Mouse (Mus musculus): ENCODE data around the gene Sema3g. TPM values are rescaled to one million over a fixed set of nuclear protein-coding genes. Genes with fewer than 3 reads are reported as not detected.

Sema3g gene
- 0.39 and 0.69 TPM in 2 replicates for total RNA-seq (2023)

GRCm38 (mm10) chr14:31217666-31218065 is at the start of gene Sema3g:
Gene Sema3g (plus strand): TSS chr14:31217860.

DNA sequence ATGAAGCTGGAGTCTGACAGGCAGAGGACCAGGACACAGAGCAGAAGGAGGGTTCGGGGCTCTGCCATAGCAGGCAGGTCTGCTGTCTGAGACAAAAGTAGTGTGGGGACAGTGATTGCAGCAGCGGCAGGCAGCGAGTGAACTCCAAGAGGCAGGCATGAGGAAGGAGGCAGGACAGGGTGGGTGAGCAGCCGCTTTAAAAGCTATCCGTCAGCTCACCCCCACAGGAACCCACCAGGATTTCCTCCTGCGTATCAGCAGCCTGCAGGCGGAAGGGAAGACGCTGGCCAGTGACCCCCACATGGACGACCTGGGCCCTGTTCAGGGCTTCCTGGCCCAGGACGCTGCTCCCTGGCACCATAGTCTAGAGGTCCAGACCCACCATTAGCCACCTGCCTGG is 49.2 kb upstream of the Sema3g start, which contains the start of gene Stab1:
Stab1 (minus strand) TSS at position 217 of the 400 bp plus-strand sequence.

DNA sequence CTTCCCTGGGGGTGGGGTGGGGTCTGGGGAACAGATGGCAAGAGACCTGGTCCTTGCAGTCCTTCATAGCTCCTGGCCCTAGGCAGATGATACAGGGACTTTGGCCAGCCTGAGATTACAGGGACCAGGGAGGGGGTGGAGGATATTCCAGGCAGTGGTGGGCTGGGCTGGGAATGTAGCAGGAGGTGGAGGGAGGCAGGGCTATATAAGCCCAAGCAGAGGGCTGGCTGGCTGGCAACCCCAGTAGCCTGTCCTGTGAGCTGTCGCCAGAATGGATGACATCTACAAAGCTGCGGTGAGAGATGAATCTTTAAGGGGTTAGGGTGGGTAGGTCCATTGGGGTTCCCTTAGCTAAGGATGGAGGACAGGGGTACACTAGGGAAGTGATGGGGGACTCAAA is 9.6 kb upstream of the Sema3g start, which contains the start of gene Tnnc1:
Tnnc1 (plus strand) TSS at position 229 of the 400 bp plus-strand sequence.

GRCm38 (mm10) chr14:31216846-31217245 is 814 bp upstream of the Sema3g start, which contains the start of gene Nisch:
Gene Nisch (minus strand): TSS chr14:31216946.

DNA sequence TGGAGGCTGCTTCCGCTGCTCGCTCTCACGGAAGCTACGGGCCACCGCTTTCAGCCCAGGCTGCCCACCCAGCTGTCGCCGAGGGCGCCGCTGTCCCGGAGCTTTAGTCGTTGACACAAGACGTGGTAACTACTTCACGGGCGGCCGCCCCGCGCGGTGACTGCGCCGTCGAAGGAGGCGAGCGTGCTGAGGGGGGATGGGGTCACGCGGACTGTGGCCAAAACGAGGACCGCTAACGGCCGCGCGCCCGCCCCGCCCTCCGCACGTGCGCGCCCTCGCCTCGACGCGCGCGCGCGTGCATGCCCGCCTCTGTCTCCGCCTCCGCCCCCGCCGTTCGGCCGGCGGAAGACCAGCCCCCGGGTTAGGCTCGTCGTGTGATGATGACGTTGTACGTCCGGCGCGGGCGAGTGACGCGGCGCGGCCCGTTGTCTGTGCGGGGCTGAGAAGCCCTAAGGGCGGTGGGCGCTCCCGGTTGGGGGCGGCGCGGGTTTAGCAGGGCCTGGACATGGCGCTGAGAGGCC is 33.5 kb downstream of the Sema3g start, which contains the start of the genes Phf7 and Bap1:
Phf7 (minus strand) TSS at position 234 of the 521 bp plus-strand sequence.
Bap1 (plus strand) TSS at position 367 of the 521 bp plus-strand sequence.

Other genes starting within 250 kb of the Sema3g start
- gene Glt8d1, start 216.5 kb upstream of the Sema3g start, total RNA-seq (2023): 8.4 and 12.4 TPM in 2 replicates
- 59.1 and 72.8 TPM in 2 replicates for gene Spcs1, start 216.2 kb upstream of the Sema3g start, total RNA-seq (2023)
- 42.1 and 50.9 TPM in 2 replicates for gene Pbrm1, start 198.7 kb upstream of the Sema3g start, total RNA-seq (2023)
- gene Gnl3, start 198.7 kb upstream of the Sema3g start, total RNA-seq (2023): 49.8 and 60.7 TPM in 2 replicates
- gene Smim4, start 88.9 kb upstream of the Sema3g start, total RNA-seq (2023): 42.6 and 43.8 TPM in 2 replicates
- gene Nt5dc2, start 86.8 kb upstream of the Sema3g start, total RNA-seq (2023): 8.7 and 10.4 TPM in 2 replicates
- 5.0 and 10.1 TPM in 2 replicates for gene Stab1, start 49.2 kb upstream of the Sema3g start, total RNA-seq (2023)
- gene Tnnc1, start 9.5 kb upstream of the Sema3g start, total RNA-seq (2023): 1.4 and 1.9 TPM in 2 replicates
- gene Nisch, start 914 bp upstream of the Sema3g start, total RNA-seq (2023): 266 and 358 TPM in 2 replicates
- gene Phf7, start 33.5 kb downstream of the Sema3g start, total RNA-seq (2023): 4.2 and 5.3 TPM in 2 replicates
- 80.9 and 101 TPM in 2 replicates for gene Bap1, start 33.6 kb downstream of the Sema3g start, total RNA-seq (2023)
- not detected in 2 replicates for gene Dnah1, start 106.0 kb downstream of the Sema3g start, total RNA-seq (2023)
- gene Capn7, start 118.8 kb downstream of the Sema3g start, total RNA-seq (2023): 23.6 and 31.5 TPM in 2 replicates
- 116 and 118 TPM in 2 replicates for gene Sh3bp5, start 218.2 kb downstream of the Sema3g start, total RNA-seq (2023)

Measured in neutrophil, adult 65 days (primary cell).